Mouse (Mus musculus): ENCODE measurements around the gene Rap1b. TPM values are rescaled to one million over a fixed set of nuclear protein-coding genes. Genes with fewer than 3 reads are reported as not detected.
A peak's percentile ranks its signal among the peaks of the same experiment; 100 is the strongest.

The Rap1b gene
- polyA plus RNA-seq, 1 experiment from 2014 or later, result 185 TPM

GRCm38 (mm10) chr10:117876400-117876799, 30.6 kb upstream of the Rap1b start:
- Histone ChIP-seq H3K36me3 (no peaks in the 10 kb centered on the region), H3K4me2 (no peak overlapping the region), H3K4me3 (no peak overlapping the region), H3K9ac (no peak overlapping the region), H3K9me3 (replicated peaks) (no peaks in the 10 kb centered on the region), H3K27me3 (replicated peaks) (no peaks in the 10 kb centered on the region), H3K4me1 (peaks cover 2% of the 10 kb centered on the region; the same call in 1 of the 2 replicates), H3K27ac (no peak overlapping the region)
- ATAC-seq, result peak; percentile 62
- WGBS (ENCODE audit: insufficient replicate concordance), result 61% methylated on average over 18 of the region's 18 CpGs

- Histone ChIP-seq H3K4me1 (peaks cover 2% of the 10 kb centered on the region; the same call in 1 of the 2 replicates), H3K27ac (no peak overlapping the region), H3K9ac (no peak overlapping the region), H3K27me3 (replicated peaks) (no peaks in the 10 kb centered on the region), H3K9me3 (replicated peaks) (no peaks in the 10 kb centered on the region), H3K36me3 (no peaks in the 10 kb centered on the region), H3K4me2 (no peak overlapping the region), H3K4me3 (no peak overlapping the region)
- WGBS (ENCODE audit: insufficient replicate concordance), result 73% methylated on average over 10 of the region's 10 CpGs
- no peak for ATAC-seq
These were observed 29.1 kb upstream of the Rap1b start for GRCm38 (mm10) chr10:117874936-117875335.

GRCm38 (mm10) chr10:117873952-117874351, 28.1 kb upstream of the Rap1b start:
- WGBS (ENCODE audit: insufficient replicate concordance), result 47% methylated on average over 4 of the region's 4 CpGs
- Histone ChIP-seq H3K36me3 (no peaks in the 10 kb centered on the region), H3K4me2 (no peak overlapping the region), H3K4me1 (peaks cover 2% of the 10 kb centered on the region; the same call in 1 of the 2 replicates), H3K9me3 (replicated peaks) (no peaks in the 10 kb centered on the region), H3K9ac (no peak overlapping the region), H3K27ac (no peak overlapping the region), H3K4me3 (no peak overlapping the region), H3K27me3 (replicated peaks) (no peaks in the 10 kb centered on the region)
- ATAC-seq, result no peak

- Histone ChIP-seq H3K4me3 (no peak overlapping the region), H3K36me3 (no peaks in the 10 kb centered on the region)
These were observed 26.6 kb upstream of the Rap1b start for GRCm38 (mm10) chr10:117872468-117872867.

GRCm38 (mm10) chr10:117867301-117867700, 21.5 kb upstream of the Rap1b start:
- Histone ChIP-seq H3K9me3 (replicated peaks) (no peaks in the 10 kb centered on the region), H3K9ac (no peak overlapping the region), H3K27ac (no peak overlapping the region), H3K4me2 (no peak overlapping the region), H3K27me3 (replicated peaks) (no peaks in the 10 kb centered on the region), H3K4me1 (0 out of 2 replicates have a peak, but pooled peaks cover 5% of the 10 kb centered on the region), H3K4me3 (no peak overlapping the region), H3K36me3 (no peaks in the 10 kb centered on the region)
- WGBS (ENCODE audit: insufficient replicate concordance), result 79% methylated on average over 3 of the region's 3 CpGs
- ATAC-seq, result no peak

More at GRCm38 (mm10) chr10:117872468-117872867, 26.6 kb upstream of the Rap1b start:
- no peaks in the 10 kb centered on the region for H3K9me3 ChIP-seq (replicated peaks)
- H3K27ac ChIP-seq, result no peak overlapping the region
- H3K4me1 ChIP-seq, result peaks cover 2% of the 10 kb centered on the region; the same call in 1 of the 2 replicates
- WGBS (ENCODE audit: insufficient replicate concordance), result 36% methylated on average over 10 of the region's 10 CpGs
- no peaks in the 10 kb centered on the region for H3K27me3 ChIP-seq (replicated peaks)
- no peak for ATAC-seq
- no peak overlapping the region for H3K9ac ChIP-seq
- no peak overlapping the region for H3K4me2 ChIP-seq

GRCm38 (mm10) chr10:117866641-117867040, 20.8 kb upstream of the Rap1b start:
- Histone ChIP-seq H3K9ac (no peak overlapping the region), H3K27ac (no peak overlapping the region), H3K36me3 (no peaks in the 10 kb centered on the region), H3K27me3 (replicated peaks) (no peaks in the 10 kb centered on the region), H3K4me2 (no peak overlapping the region), H3K9me3 (replicated peaks) (no peaks in the 10 kb centered on the region), H3K4me3 (no peak overlapping the region), H3K4me1 (0 out of 2 replicates have a peak, but pooled peaks cover 5% of the 10 kb centered on the region)
- 61% methylated on average over 8 of the region's 8 CpGs for whole genome bisulfite sequencing (ENCODE audit: insufficient replicate concordance)
- no peak for ATAC-seq

- WGBS (ENCODE audit: insufficient replicate concordance), result 32% methylated on average over 6 of the region's 6 CpGs
These were observed 18.9 kb upstream of the Rap1b start for GRCm38 (mm10) chr10:117864695-117865094.

GRCm38 (mm10) chr10:117864251-117864650, 18.4 kb upstream of the Rap1b start:
- Histone ChIP-seq H3K4me2 (no peak overlapping the region), H3K4me3 (no peak overlapping the region), H3K9ac (no peak overlapping the region), H3K36me3 (no peaks in the 10 kb centered on the region), H3K27ac (no peak overlapping the region), H3K27me3 (replicated peaks) (no peaks in the 10 kb centered on the region), H3K4me1 (peaks cover 15% of the 10 kb centered on the region), H3K9me3 (replicated peaks) (no peaks in the 10 kb centered on the region)
- no peak for ATAC-seq
- 48% methylated on average over 4 of the region's 4 CpGs for WGBS (ENCODE audit: insufficient replicate concordance)

More at GRCm38 (mm10) chr10:117864695-117865094, 18.9 kb upstream of the Rap1b start:
- Histone ChIP-seq H3K9ac (no peak overlapping the region), H3K9me3 (replicated peaks) (no peaks in the 10 kb centered on the region), H3K4me1 (peaks cover 15% of the 10 kb centered on the region), H3K27ac (no peak overlapping the region), H3K4me3 (no peak overlapping the region), H3K36me3 (no peaks in the 10 kb centered on the region), H3K27me3 (replicated peaks) (no peaks in the 10 kb centered on the region), H3K4me2 (no peak overlapping the region)
- ATAC-seq, result no peak

GRCm38 (mm10) chr10:117862014-117862580, 16.3 kb upstream of the Rap1b start:
- H3K4me2 ChIP-seq, result no peak overlapping the region
- H3K4me3 ChIP-seq, result no peak overlapping the region
- WGBS (ENCODE audit: insufficient replicate concordance), result 67% methylated on average over 11 of the region's 11 CpGs
- H3K4me1 ChIP-seq, result peaks cover 15% of the 10 kb centered on the region
- no peaks in the 10 kb centered on the region for H3K36me3 ChIP-seq
- H3K9me3 ChIP-seq (replicated peaks), result no peaks in the 10 kb centered on the region
- no peaks in the 10 kb centered on the region for H3K27me3 ChIP-seq (replicated peaks)
- ATAC-seq, result peak; percentile 33
- no peak overlapping the region for H3K27ac ChIP-seq
- no peak overlapping the region for H3K9ac ChIP-seq

- Histone ChIP-seq H3K9ac (no peak overlapping the region), H3K4me2 (peak overlapping the region; percentile 49)
These were observed 15.1 kb upstream of the Rap1b start for GRCm38 (mm10) chr10:117860958-117861357.

GRCm38 (mm10) chr10:117860361-117860760, 14.5 kb upstream of the Rap1b start:
- H3K4me2 ChIP-seq, result no peak overlapping the region; the same call in 1 of the 2 replicates
- H3K4me1 ChIP-seq, result peaks cover 15% of the 10 kb centered on the region
- no peak overlapping the region for H3K4me3 ChIP-seq
- H3K27me3 ChIP-seq (replicated peaks), result no peaks in the 10 kb centered on the region
- 49% methylated on average over 7 of the region's 7 CpGs for WGBS (ENCODE audit: insufficient replicate concordance)
- no peaks in the 10 kb centered on the region for H3K36me3 ChIP-seq
- H3K9me3 ChIP-seq (replicated peaks), result no peaks in the 10 kb centered on the region
- H3K9ac ChIP-seq, result no peak overlapping the region
- peak; percentile 22; the same call in 1 of the 2 replicates for ATAC-seq
- peak overlapping the region; percentile 48 for H3K27ac ChIP-seq

More at GRCm38 (mm10) chr10:117860958-117861357, 15.1 kb upstream of the Rap1b start:
- no peaks in the 10 kb centered on the region for H3K27me3 ChIP-seq (replicated peaks)
- ATAC-seq, result peak; percentile 45
- H3K36me3 ChIP-seq, result no peaks in the 10 kb centered on the region
- H3K4me3 ChIP-seq, result 0 out of 2 replicates have a peak overlapping the region, but pooled peaks have one; percentile 21
- peak overlapping the region; percentile 48 for H3K27ac ChIP-seq
- no peaks in the 10 kb centered on the region for H3K9me3 ChIP-seq (replicated peaks)
- 26% methylated on average over 16 of the region's 16 CpGs for WGBS (ENCODE audit: insufficient replicate concordance)
- peaks cover 15% of the 10 kb centered on the region for H3K4me1 ChIP-seq

- peak overlapping the region; percentile 48; the same call in 1 of the 2 replicates for H3K27ac ChIP-seq
- no peaks in the 10 kb centered on the region for H3K9me3 ChIP-seq (replicated peaks)
- H3K27me3 ChIP-seq (replicated peaks), result no peaks in the 10 kb centered on the region
- ATAC-seq, result no peak
- H3K4me1 ChIP-seq, result peaks cover 15% of the 10 kb centered on the region
- H3K4me3 ChIP-seq, result no peak overlapping the region
- no peak overlapping the region for H3K9ac ChIP-seq
- WGBS (ENCODE audit: insufficient replicate concordance), result 73% methylated on average over 11 of the region's 11 CpGs
- H3K36me3 ChIP-seq, result no peaks in the 10 kb centered on the region
- H3K4me2 ChIP-seq, result no peak overlapping the region
These were observed 14.0 kb upstream of the Rap1b start for GRCm38 (mm10) chr10:117859800-117860199.

Data from liver, embryonic 12.5 days (tissue).